In the genomic region with DNA sequence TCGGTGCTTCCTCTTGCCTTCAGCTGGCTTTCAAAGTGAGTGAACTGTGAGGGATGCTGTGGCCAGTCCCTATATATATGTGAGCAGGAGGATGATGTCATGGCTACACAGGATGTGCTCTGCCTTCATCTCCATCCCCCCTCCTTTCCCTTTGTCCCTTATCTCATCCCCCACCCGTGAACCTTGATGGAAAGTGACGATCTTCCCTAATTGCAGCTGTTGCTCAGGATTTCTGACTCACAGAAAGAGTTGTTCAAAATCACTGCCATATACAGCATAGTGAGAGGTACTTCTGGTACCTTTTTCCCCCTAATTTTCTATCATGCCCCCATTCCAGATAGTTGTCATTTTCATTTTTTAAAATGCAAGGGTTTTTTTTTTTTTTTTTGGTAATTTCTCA, we compare ENCODE assay signal across 20 mouse cellular contexts. TPM values are rescaled to one million over a fixed set of nuclear protein-coding genes. Genes with fewer than 3 reads are reported as not detected.
DNase-seq lines count a peak whose midpoint lies in the region; ATAC-seq lines count a peak whose summit lies in the region.
"Had no signal": no experiment of that assay in that cellular context is flagged by ENCODE, and none has a peak within 500 bp of the region (broad histone marks: within the 10 kb centered on the region; RNA-seq: fewer than 3 reads in every experiment).

A gene (minus strand): TSS at position 101 of the 400 bp plus-strand sequence.

- H3K4me2 ChIP-seq in forebrain, embryonic 14.5 days (ENCODE audit: low read length) = no peak within 1 kb of the TSS
- H3K4me2 ChIP-seq in hindbrain, embryonic 16.5 days (ENCODE audit: low read length) = no peak within 1 kb of the TSS
- no peak within 1 kb of the TSS for H3K4me2 ChIP-seq in hindbrain, embryonic 12.5 days (replicated peaks)
- H3K4me2 ChIP-seq in midbrain, embryonic 16.5 days (ENCODE audit: low read length) = no peak within 1 kb of the TSS
- H3K4me2 ChIP-seq: embryonic facial prominence, embryonic 15.5 days; heart, embryonic 11.5 days; lung, embryonic 14.5 days had no signal

- no peaks in the 10 kb centered on the region for H3K27me3 ChIP-seq in forebrain, embryonic 14.5 days (replicated peaks; ENCODE audit: control insufficient read depth, insufficient read depth, low read length)
- H3K27me3 ChIP-seq in forebrain, embryonic 10.5 days (ENCODE audit: poor library complexity, severe bottlenecking) = no peaks in the 10 kb centered on the region
- no peaks in the 10 kb centered on the region for H3K27me3 ChIP-seq in hindbrain, embryonic 16.5 days (replicated peaks; ENCODE audit: control insufficient read depth, insufficient read depth, low read length)
- no peaks in the 10 kb centered on the region for H3K27me3 ChIP-seq in hindbrain, embryonic 12.5 days
- H3K27me3 ChIP-seq in midbrain, embryonic 16.5 days (ENCODE audit: control insufficient read depth, insufficient read depth, low read depth, low read length) = no peaks in the 10 kb centered on the region
- H3K27me3 ChIP-seq: embryonic facial prominence, embryonic 15.5 days had no signal

- WGBS in forebrain, embryonic 14.5 days = 40% methylated on average over 3 of the region's 3 CpGs
- 42% methylated on average over 3 of the region's 3 CpGs for WGBS in forebrain, embryonic 10.5 days
- 44% methylated on average over 3 of the region's 3 CpGs for WGBS in hindbrain, embryonic 16.5 days
- 46% methylated on average over 3 of the region's 3 CpGs for WGBS in hindbrain, embryonic 12.5 days
- 35% methylated on average over 3 of the region's 3 CpGs for WGBS in midbrain, embryonic 16.5 days

- H3K9me3 ChIP-seq in forebrain, embryonic 14.5 days (replicated peaks; ENCODE audit: control insufficient read depth, low read length) = no peaks in the 10 kb centered on the region
- H3K9me3 ChIP-seq in forebrain, embryonic 10.5 days = no peaks in the 10 kb centered on the region
- H3K9me3 ChIP-seq in hindbrain, embryonic 16.5 days (ENCODE audit: control insufficient read depth, low read length) = no peaks in the 10 kb centered on the region
- H3K9me3 ChIP-seq in hindbrain, embryonic 12.5 days (replicated peaks) = no peaks in the 10 kb centered on the region
- H3K9me3 ChIP-seq in midbrain, embryonic 16.5 days (replicated peaks; ENCODE audit: control insufficient read depth, low read length, poor library complexity, severe bottlenecking) = no peaks in the 10 kb centered on the region
- H3K9me3 ChIP-seq: embryonic facial prominence, embryonic 15.5 days had no signal

- no peaks in the 10 kb centered on the region for H3K4me1 ChIP-seq in forebrain, embryonic 14.5 days (ENCODE audit: control insufficient read depth, insufficient read depth, low read length)
- no peaks in the 10 kb centered on the region for H3K4me1 ChIP-seq in forebrain, embryonic 10.5 days
- H3K4me1 ChIP-seq in hindbrain, embryonic 16.5 days (ENCODE audit: control insufficient read depth, insufficient read depth, low read depth, low read length) = no peaks in the 10 kb centered on the region
- no peaks in the 10 kb centered on the region for H3K4me1 ChIP-seq in hindbrain, embryonic 12.5 days
- H3K4me1 ChIP-seq in midbrain, embryonic 16.5 days (ENCODE audit: control insufficient read depth, insufficient read depth, low read length) = no peaks in the 10 kb centered on the region
- H3K4me1 ChIP-seq: embryonic facial prominence, embryonic 15.5 days had no signal

- H3K4me3 ChIP-seq in forebrain, embryonic 14.5 days (ENCODE audit: low read depth, low read length) = no peak within 1 kb of the TSS
- no peak within 1 kb of the TSS for H3K4me3 ChIP-seq in forebrain, embryonic 10.5 days
- no peak within 1 kb of the TSS for H3K4me3 ChIP-seq in hindbrain, embryonic 16.5 days (ENCODE audit: low read length)
- no peak within 1 kb of the TSS for H3K4me3 ChIP-seq in hindbrain, embryonic 12.5 days
- H3K4me3 ChIP-seq in midbrain, embryonic 16.5 days (ENCODE audit: low read depth, low read length) = no peak within 1 kb of the TSS
- H3K4me3 ChIP-seq: embryonic facial prominence, embryonic 15.5 days had no signal

- no peak for DNase-seq in forebrain, embryonic 14.5 days (ENCODE audit: low spot score)
- DNase-seq in forebrain, embryonic 10.5 days (ENCODE audit: extremely low spot score, low spot score) = no peak
- no peak for DNase-seq in left cerebral cortex, postnatal 10 days (ENCODE audit: extremely low spot score in 1 of 2, low spot score in 2 of 2)
- DNase-seq in left cerebral cortex, adult 9 months (ENCODE audit: low spot score in 2 of 2) = no peak
- no peak for DNase-seq in right cerebral cortex, postnatal 10 days (ENCODE audit: low spot score in 2 of 2)
- DNase-seq: adrenal gland, postnatal 25 days; cerebellum, adult 8-10 months; gastrocnemius, postnatal 14 days; kidney, postnatal 14 days; lung, embryonic 14.5 days; thymus, postnatal 4 days had no signal

- H3K27ac ChIP-seq in forebrain, embryonic 14.5 days (ENCODE audit: low read depth, low read length) = no peak within 1 kb of the TSS
- H3K27ac ChIP-seq in forebrain, embryonic 10.5 days = no peak within 1 kb of the TSS
- no peak within 1 kb of the TSS for H3K27ac ChIP-seq in hindbrain, embryonic 16.5 days (ENCODE audit: low read depth, low read length)
- H3K27ac ChIP-seq in hindbrain, embryonic 12.5 days = no peak within 1 kb of the TSS
- no peak within 1 kb of the TSS for H3K27ac ChIP-seq in midbrain, embryonic 16.5 days (ENCODE audit: low read length)
- H3K27ac ChIP-seq: embryonic facial prominence, embryonic 15.5 days had no signal

- no peaks in the 10 kb centered on the region for H3K36me3 ChIP-seq in forebrain, embryonic 14.5 days (ENCODE audit: control insufficient read depth, insufficient read depth, low read length)
- H3K36me3 ChIP-seq in forebrain, embryonic 10.5 days (replicated peaks) = no peaks in the 10 kb centered on the region
- H3K36me3 ChIP-seq in hindbrain, embryonic 16.5 days (ENCODE audit: control insufficient read depth, insufficient read depth, low read length) = no peaks in the 10 kb centered on the region
- H3K36me3 ChIP-seq in hindbrain, embryonic 12.5 days = no peaks in the 10 kb centered on the region
- H3K36me3 ChIP-seq in midbrain, embryonic 16.5 days (ENCODE audit: control insufficient read depth, insufficient read depth, low read length) = no peaks in the 10 kb centered on the region
- H3K36me3 ChIP-seq: embryonic facial prominence, embryonic 15.5 days had no signal

- ATAC-seq in forebrain, embryonic 14.5 days = no peak
- no peak for ATAC-seq in hindbrain, embryonic 16.5 days
- ATAC-seq in hindbrain, embryonic 12.5 days (ENCODE audit: low FRiP score) = no peak
- no peak for ATAC-seq in midbrain, embryonic 16.5 days
- ATAC-seq: activated CD4-positive, CD25-positive, alpha-beta regulatory T cell, adult 4 months had no signal

- intact Hi-C loops in left cerebral cortex, postnatal 10 days (cut with DNase I) = loop anchor here (2.0 to 5.0 kb wide), 2 partner anchors 247 to 332 kb away; no protein-coding TSS in a partner anchor

- no peak within 1 kb of the TSS for H3K9ac ChIP-seq in forebrain, embryonic 14.5 days (ENCODE audit: low read length)
- H3K9ac ChIP-seq in hindbrain, embryonic 16.5 days (ENCODE audit: low read depth, low read length) = no peak within 1 kb of the TSS
- H3K9ac ChIP-seq in hindbrain, embryonic 12.5 days = no peak within 1 kb of the TSS
- H3K9ac ChIP-seq in midbrain, embryonic 16.5 days (ENCODE audit: low read depth, low read length) = no peak within 1 kb of the TSS
- H3K9ac ChIP-seq: embryonic facial prominence, embryonic 15.5 days; lung, embryonic 14.5 days had no signal

RNA-seq across cellular contexts. Expression of the gene that starts here (rescaled TPM):
- polyA plus RNA-seq in forebrain, embryonic 14.5 days (2014; fragmentation: Nextera tagmentation; extraction: Ambion mirVana) = 29.5 and 34.4 TPM in 2 replicates
- polyA plus RNA-seq in forebrain, embryonic 10.5 days (2016; fragmentation: Nextera tagmentation; extraction: Ambion mirVana) = 0.21 and 0.48 TPM in 2 replicates
- polyA plus RNA-seq in hindbrain, embryonic 16.5 days (2015; fragmentation: Nextera tagmentation; extraction: Ambion mirVana) = 12.9 and 15.1 TPM in 2 replicates
- 1.3 and 1.5 TPM in 2 replicates for polyA plus RNA-seq in hindbrain, embryonic 12.5 days (2016; fragmentation: Nextera tagmentation; extraction: Ambion mirVana)
- 10 to 100 TPM; 12.7 to 18.9 TPM for total RNA-seq in left cerebral cortex, postnatal 10 days (2021)
- polyA plus RNA-seq in midbrain, embryonic 16.5 days (2015; fragmentation: Nextera tagmentation; extraction: Ambion mirVana) = 16.0 and 18.2 TPM in 2 replicates
- total RNA-seq: adrenal gland, postnatal 25 days; megakaryocyte progenitor cell, adult 5-6 weeks had no signal
- polyA plus RNA-seq: activated CD4-positive, CD25-positive, alpha-beta regulatory T cell, adult 4 months; liver, adult 2 months; testis, adult 2 months had no signal
